Mouse (Mus musculus) erythroblast, embryonic 14.5 days (primary cell): ENCODE data around the gene Prdm1.

Experiments
- GATA1 ChIP-seq: IDR thresholded peaks from 2 replicates; pipeline ENCODE4 v1.6.1; 2012; ENCODE audit warnings: low read length, inconsistent platforms, mixed read lengths
- TAL1 ChIP-seq: IDR thresholded peaks from 3 replicates; pipeline ENCODE4 v1.6.1; 2012; ENCODE audit warnings: low read length, inconsistent platforms, mixed read lengths

DNA sequence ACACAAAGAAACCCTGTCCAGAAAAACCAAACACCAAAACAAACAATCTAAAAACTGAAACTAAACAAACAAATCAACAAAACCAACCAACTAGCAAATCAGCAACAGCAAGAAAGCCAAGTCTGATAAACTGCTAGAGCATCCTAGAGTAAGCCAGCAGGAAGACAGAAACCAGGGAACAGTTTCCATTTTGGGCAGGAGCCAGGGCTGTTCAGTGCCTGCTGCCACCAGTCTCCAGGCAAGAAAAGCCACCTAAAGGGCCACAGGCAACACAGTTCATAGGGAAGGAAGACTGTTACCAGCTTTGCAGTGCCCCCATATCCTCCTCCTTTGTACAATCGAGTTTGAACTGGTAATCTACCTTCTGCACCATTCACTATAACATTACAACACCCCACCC lies 106.4 kb downstream of the Prdm1 start:
- TF ChIP-seq GATA1 (no peak), TAL1 (no peak)
